Mouse (Mus musculus) liver, adult 2 months (tissue): Measurements from ENCODE around the gene Agps. TPM values are rescaled to one million over a fixed set of nuclear protein-coding genes. Genes with fewer than 3 reads are reported as not detected.
A peak's percentile ranks its signal among the peaks of the same experiment; 100 is the strongest.
"Not testable (repeated sequence)": the region's sequence is repeated elsewhere in the genome, so short reads cannot be mapped to it uniquely, and the experiment has no call there.

Experiments
- DNase-seq: peaks from one replicate; pipeline ENCODE4 v3.0.0-alpha.2; 2011; ENCODE audit warnings: low read depth, low spot score; ENCODE audit errors: extremely low read depth
- H3K27ac ChIP-seq: fragments of 200-500 bp; replicated peaks from 2 replicates; pipeline ENCODE4 v1.5.1; 2012; ENCODE audit warnings: low read depth, mild to moderate bottlenecking, control low read depth, inconsistent platforms, low read length; ENCODE audit not compliant: insufficient read depth
- H3K27me3 ChIP-seq: fragments of 200-500 bp; 2 replicates; pipeline ENCODE4 v1.6.1; 2012; ENCODE audit warnings: mild to moderate bottlenecking, moderate library complexity, low read length, inconsistent platforms; ENCODE audit not compliant: control insufficient read depth, insufficient read depth
- H3K36me3 ChIP-seq: fragments of 200-500 bp; 2 replicates; pipeline ENCODE4 v1.6.1; 2012; ENCODE audit warnings: low read length, inconsistent platforms; ENCODE audit not compliant: control insufficient read depth, insufficient read depth
- H3K4me1 ChIP-seq: fragments of 200-500 bp; 2 replicates; pipeline ENCODE4 v1.6.1; 2011; ENCODE audit warnings: low read length; ENCODE audit not compliant: control insufficient read depth, insufficient read depth
- H3K4me3 ChIP-seq: fragments of 200-500 bp; 2 replicates; pipeline ENCODE4 v1.5.1; 2011; ENCODE audit warnings: low read depth, mild to moderate bottlenecking, control low read depth, low read length, moderate library complexity; ENCODE audit not compliant: insufficient read depth
- H3K79me2 ChIP-seq: fragments of 200-500 bp; 2 replicates; pipeline ENCODE4 v1.6.1; 2012; ENCODE audit warnings: inconsistent platforms, mild to moderate bottlenecking, low read length, moderate library complexity; ENCODE audit not compliant: control insufficient read depth, insufficient read depth
- H3K9ac ChIP-seq: fragments of 200-500 bp; 2 replicates; pipeline ENCODE4 v1.6.1; 2012; ENCODE audit warnings: low read depth, mild to moderate bottlenecking, control low read depth, inconsistent platforms, low read length
- CTCF ChIP-seq: fragments of 200-500 bp; IDR thresholded peaks from 2 replicates; pipeline ENCODE4 v1.5.1; 2011; ENCODE audit warnings: low read depth, low read length, control low read depth
- POLR2A ChIP-seq: fragments of 200-500 bp; IDR thresholded peaks from 2 replicates; pipeline ENCODE4 v1.6.1; 2011; ENCODE audit warnings: low read length, control low read depth; ENCODE audit not compliant: insufficient read depth; ENCODE audit errors: extremely low read depth
- WGBS: fragments of 180-500 bp; shearing (Covaris S2); methylation state at CpG from one replicate; pipeline ENCODE4 v1.1.7; 2018; 5-methylcytosine and 5-hydroxymethylcytosine counted together
- polyA plus RNA-seq: library from polyadenylated mRNA; depleted of rRNA; stranded (reverse); fragments of >200 nt; gene quantifications from 2 replicates; pipeline ENCODE4 v1.2.3, GENCODE M21; 2012
- total RNA-seq: library from RNA; depleted of rRNA; stranded (reverse); fragments of >200 nt; gene quantifications from 2 replicates; pipeline ENCODE4 v1.2.3, GENCODE M21; 2014

Agps gene
- total and polyA plus RNA-seq, 2 experiments: 1.6 to 10.6 TPM

DNA sequence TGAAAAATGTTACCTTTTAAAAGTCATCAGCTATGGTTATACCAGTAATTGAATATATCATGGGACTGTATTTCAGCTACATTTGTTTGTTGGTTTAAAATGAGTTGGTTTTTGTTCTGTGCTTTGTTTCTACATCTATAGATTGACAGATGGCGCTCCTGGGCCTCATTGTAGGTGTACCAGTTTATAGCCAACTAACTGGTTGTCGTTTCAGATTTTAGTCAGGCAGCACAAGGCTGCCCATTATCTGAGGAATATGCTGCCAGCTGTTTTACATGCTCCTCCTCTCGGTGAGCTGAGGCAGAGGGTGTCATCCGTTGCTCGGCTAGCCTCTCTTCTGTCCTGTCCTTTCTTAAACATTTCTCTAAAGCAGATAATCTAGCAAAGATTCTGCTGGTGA, 94.1 kb downstream of the Agps start:
- Histone ChIP-seq H3K36me3 (peaks cover 19% of the 10 kb centered on the region), H3K27me3 (no peaks in the 10 kb centered on the region), H3K4me1 (no peaks in the 10 kb centered on the region), H3K27ac (no peak overlapping the region), H3K79me2 (no peaks in the 10 kb centered on the region), H3K9ac (no peak overlapping the region), H3K4me3 (no peak overlapping the region)
- no peak for DNase-seq
- 83% methylated on average over 5 of the region's 5 CpGs for WGBS
- TF ChIP-seq CTCF: no peak
- no peak for TF ChIP-seq POLR2A

DNA sequence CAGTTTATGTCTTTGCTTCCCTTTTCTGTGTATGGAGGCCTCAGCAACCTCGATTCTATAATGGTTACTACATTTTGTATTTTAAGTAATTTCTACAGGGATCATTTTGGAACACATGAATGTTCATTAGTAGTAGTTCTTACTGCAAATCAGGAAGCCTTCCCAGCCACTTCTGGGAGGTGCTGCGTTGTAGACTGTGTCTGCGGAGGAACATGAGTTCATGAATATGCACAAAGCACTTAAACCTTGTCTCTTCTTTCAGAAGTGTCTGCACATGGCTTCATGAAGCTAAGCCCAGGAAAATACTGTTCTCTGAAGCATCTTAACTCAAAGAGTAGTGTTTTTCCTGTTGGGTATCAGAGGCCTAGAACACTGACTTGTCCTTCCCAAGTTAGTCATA, 96.0 kb downstream of the Agps start:
- Histone ChIP-seq H3K4me3 (no peak overlapping the region), H3K79me2 (no peaks in the 10 kb centered on the region), H3K9ac (no peak overlapping the region), H3K36me3 (peaks cover 19% of the 10 kb centered on the region), H3K27ac (no peak overlapping the region), H3K27me3 (no peaks in the 10 kb centered on the region), H3K4me1 (no peaks in the 10 kb centered on the region)
- WGBS: 91% methylated on average over 3 of the region's 3 CpGs
- TF ChIP-seq POLR2A: no peak
- no peak for TF ChIP-seq CTCF
- no peak for DNase-seq

DNA sequence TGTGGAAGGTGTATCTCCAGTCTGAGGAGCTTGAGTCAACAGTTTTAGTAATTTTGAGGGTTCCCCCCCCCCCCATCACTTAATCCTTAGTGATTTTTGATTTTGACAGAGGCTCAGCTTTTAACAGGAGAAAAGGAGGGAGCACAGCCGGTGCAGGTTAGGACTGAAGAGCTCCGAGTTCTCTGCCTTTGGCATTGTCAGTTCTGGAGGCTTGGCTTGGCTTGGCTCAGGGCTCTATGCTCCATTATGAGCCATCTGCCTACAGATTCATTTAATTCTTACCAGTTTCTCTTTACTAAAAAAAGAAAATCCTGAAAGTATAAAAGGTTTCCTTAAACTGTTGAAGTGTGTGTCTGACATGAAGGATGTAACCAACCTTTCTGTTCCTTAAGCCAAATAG, 97.2 kb downstream of the Agps start:
- no peaks in the 10 kb centered on the region for H3K27me3 ChIP-seq
- H3K79me2 ChIP-seq: no peaks in the 10 kb centered on the region
- no peak for DNase-seq
- no peak overlapping the region for H3K9ac ChIP-seq
- H3K4me1 ChIP-seq: no peaks in the 10 kb centered on the region
- H3K27ac ChIP-seq: no peak overlapping the region
- H3K4me3 ChIP-seq: no peak overlapping the region
- peaks cover 19% of the 10 kb centered on the region for H3K36me3 ChIP-seq
- no peak for TF ChIP-seq POLR2A
- TF ChIP-seq CTCF: no peak
- WGBS: 95% methylated on average over 2 of the region's 2 CpGs

DNA sequence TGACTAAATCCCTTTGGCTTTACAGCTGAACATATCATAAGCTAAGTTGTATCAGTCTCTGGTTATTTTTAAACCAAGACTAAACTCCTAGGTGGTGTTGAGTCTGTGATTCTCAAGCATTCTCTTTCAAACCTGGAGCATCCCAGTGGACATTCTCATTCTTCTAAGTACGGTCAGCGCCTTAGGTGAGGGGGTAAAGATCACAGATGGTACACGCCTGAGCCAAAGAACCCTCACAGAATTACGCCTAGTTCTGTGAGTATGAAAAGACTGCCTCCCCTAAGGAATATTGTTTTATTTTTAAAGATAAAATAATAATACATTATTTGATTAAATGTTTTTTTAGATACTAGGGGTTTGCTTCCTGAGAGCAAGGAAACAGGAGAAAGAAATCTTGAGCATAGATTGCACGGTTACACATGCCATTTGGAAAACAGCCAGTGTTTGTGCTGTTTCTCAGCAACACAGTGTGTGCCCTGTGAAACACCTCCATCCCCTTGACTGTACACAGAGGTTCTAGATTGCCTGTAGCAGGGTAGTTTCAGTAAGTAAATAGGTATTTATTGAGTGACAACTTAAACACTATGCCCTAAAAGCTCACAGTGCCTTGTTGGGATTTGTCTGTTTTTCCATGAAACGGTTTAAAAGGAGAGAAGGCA, 97.9 kb downstream of the Agps start:
- no peaks in the 10 kb centered on the region for H3K27me3 ChIP-seq
- TF ChIP-seq CTCF (no peak), POLR2A (no peak)
- no peaks in the 10 kb centered on the region for H3K4me1 ChIP-seq
- DNase-seq: no peak
- 86% methylated on average over 6 of the region's 6 CpGs for WGBS
- no peak overlapping the region for H3K27ac ChIP-seq
- no peak overlapping the region for H3K4me3 ChIP-seq
- H3K36me3 ChIP-seq: peaks cover 19% of the 10 kb centered on the region
- H3K9ac ChIP-seq: no peak overlapping the region
- no peaks in the 10 kb centered on the region for H3K79me2 ChIP-seq

DNA sequence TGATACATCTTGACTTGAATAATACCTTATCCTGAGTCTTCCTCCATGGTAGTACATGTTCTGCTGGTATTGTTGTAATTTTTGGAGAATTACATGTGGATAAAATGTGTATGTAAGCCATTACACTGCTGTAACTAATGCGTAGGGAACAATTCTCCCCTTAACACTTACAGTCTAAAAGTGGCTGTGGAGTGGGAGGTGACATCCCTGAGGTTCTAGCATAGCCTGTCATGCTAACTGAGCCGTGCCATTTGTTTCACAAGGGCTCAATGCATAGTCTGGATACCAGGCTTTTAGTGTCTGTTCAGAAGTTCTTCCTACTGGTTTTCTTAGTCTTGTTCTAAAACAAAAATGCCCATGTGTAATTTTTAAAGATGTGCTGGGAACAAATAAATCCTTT, 99.0 kb downstream of the Agps start:
- Histone ChIP-seq H3K79me2 (no peaks in the 10 kb centered on the region), H3K4me1 (no peaks in the 10 kb centered on the region), H3K36me3 (peaks cover 15% of the 10 kb centered on the region), H3K9ac (no peak overlapping the region), H3K27me3 (no peaks in the 10 kb centered on the region), H3K4me3 (no peak overlapping the region), H3K27ac (no peak overlapping the region)
- TF ChIP-seq POLR2A: no peak
- no peak for TF ChIP-seq CTCF
- WGBS: 93% methylated on average over 2 of the region's 2 CpGs
- no peak for DNase-seq

DNA sequence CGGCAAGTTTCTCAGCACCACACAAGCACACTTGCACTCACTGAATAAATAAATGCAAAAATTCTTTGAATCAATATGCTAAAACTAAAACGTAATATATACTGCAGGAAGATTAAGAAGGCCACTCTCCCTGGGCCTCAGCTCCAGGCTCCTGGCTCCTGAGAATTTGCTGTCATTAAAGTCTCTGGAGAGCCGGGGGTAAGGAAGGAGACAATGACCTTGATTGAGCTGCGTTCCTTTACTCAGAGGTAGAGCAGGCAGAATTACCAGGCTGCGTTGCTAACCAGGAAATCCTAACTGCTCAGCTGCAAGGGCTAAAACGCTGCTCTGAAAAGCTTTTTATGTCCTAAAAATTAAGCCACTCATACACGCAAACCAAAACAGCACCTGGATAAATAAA, 101.6 kb downstream of the Agps start:
- no peak for TF ChIP-seq POLR2A
- WGBS: 33% methylated on average over 7 of the region's 7 CpGs
- no peak overlapping the region for H3K9ac ChIP-seq
- H3K36me3 ChIP-seq: no peaks in the 10 kb centered on the region; the same call in 1 of the 2 replicates
- H3K79me2 ChIP-seq: no peaks in the 10 kb centered on the region; the same call in 1 of the 2 replicates
- peaks cover 2% of the 10 kb centered on the region; the same call in 1 of the 2 replicates for H3K4me1 ChIP-seq
- H3K27me3 ChIP-seq: no peaks in the 10 kb centered on the region
- H3K27ac ChIP-seq: no peak overlapping the region
- H3K4me3 ChIP-seq: no peak overlapping the region
- no peak for DNase-seq

DNA sequence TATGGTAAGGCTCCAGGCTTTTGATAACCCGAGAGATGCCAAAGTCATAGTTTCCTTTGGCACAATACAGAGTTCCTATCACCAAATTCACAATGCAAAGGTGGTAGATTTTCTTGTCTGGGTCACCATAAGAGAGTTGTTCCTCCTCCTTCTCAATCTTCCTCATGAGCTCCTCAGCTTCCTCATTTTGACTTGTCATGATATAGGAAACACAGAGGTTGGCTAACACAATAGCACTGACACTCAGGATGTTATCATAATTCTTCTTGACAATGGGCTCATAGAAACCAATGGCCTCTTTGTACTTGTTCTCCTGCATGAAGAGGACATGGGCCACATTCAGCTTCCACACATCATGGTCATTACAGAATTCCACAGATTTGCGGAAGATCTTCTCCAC, 104.7 kb downstream of the Agps start:
- not testable (repeated sequence) for DNase-seq, H3K4me3 ChIP-seq, H3K4me1 ChIP-seq, H3K27me3 ChIP-seq, H3K27ac ChIP-seq, H3K9ac ChIP-seq, H3K36me3 ChIP-seq, H3K79me2 ChIP-seq
- WGBS: 86% methylated on average over 2 of the region's 2 CpGs

DNA sequence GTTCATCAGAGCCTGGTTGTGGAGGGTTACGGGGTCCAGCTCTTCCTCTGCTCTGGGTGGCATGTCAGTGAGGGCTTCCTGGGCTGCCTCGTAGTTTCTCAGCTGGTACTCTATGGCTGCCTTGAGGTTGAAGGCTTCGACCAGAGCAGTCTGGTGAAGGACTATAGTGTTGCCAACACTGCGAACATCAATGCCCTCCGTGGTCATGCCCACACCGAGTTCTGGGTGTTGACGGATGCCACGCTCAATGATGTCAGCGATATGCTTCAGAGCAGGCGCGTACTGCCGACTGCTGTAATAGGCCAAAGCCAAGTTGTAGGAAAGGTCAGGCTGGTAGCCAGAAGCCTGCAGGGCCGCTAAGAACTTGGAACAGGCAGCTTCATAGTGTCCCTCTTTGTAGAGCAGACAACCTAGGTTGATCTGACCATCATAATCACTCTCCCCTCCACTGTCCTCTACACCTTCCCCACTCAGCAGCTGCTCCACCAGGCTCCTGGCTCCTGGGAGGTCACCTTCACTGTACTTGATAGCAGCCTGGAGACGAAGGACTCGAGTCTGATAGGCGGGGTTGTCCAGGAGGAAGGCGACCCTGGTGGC, 105.6 kb downstream of the Agps start:
- H3K4me3 ChIP-seq: peak overlapping the region; percentile 53; the same call in 1 of the 2 replicates
- H3K4me1 ChIP-seq, H3K36me3 ChIP-seq, H3K27ac ChIP-seq, H3K79me2 ChIP-seq, H3K27me3 ChIP-seq: not testable (repeated sequence)
- H3K9ac ChIP-seq: peak overlapping the region; percentile 25
- peak; percentile 29 for DNase-seq
- WGBS: 62% methylated on average over 16 of the region's 17 CpGs
